Mouse (Mus musculus) olfactory bulb, adult 2 months (tissue): ENCODE measurements around the gene C1qtnf1.

Experiments
- CTCF ChIP-seq: fragments of 200-500 bp; IDR thresholded peaks from 2 replicates; pipeline ENCODE4 v1.5.1; 2012; ENCODE audit warnings: low read depth, mild to moderate bottlenecking, low read length, moderate library complexity; ENCODE audit not compliant: insufficient read depth
- POLR2A ChIP-seq: fragments of 200-500 bp; IDR thresholded peaks from 2 replicates; pipeline ENCODE4 v1.6.1; 2012; ENCODE audit warnings: mild to moderate bottlenecking, low read depth, low read length, moderate library complexity; ENCODE audit not compliant: insufficient read depth

DNA sequence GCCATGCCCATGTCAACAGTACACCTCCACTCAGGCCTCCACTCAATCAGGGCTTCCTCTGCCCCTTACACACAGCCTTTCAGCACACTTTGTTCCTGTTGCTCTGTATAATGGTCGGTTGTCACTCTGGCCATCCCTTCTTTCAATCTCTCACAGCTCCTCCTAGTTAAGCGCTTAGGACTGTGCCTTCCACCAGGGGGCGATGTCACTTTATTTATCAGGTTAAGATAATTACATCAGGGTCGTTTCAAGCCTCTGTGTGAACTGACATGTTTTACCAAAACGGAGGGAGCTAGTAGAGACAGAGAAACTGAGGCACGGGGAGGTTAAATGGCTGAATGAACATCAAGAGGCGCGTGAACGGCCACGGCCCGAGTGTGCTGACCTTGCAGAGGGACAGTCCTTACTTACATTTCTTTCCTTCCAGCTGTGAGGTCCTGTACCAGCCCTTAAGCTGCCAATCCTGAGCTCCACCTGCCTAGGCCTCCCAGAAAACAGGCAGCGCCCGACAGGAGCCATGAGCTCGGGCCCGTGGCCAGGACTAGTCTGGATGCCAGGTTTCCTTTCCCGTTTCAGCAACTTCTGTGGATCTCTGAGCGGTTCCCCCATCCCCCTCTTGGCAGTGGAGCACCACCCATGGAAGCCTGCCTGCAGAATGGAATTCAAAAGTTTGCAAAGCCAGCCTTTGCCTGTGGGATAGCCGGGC lies 4.6 kb upstream of the C1qtnf1 start:
- TF ChIP-seq POLR2A (no peak), CTCF (no peak)
